ENCODE assay signal across 19 mouse cellular contexts in genomic region chr15:93961950-93962349, GRCm38 (mm10).
"Had no signal": no experiment of that assay in that cellular context is flagged by ENCODE, and none has a peak within 500 bp of the region (broad histone marks: within the 10 kb centered on the region; RNA-seq: fewer than 3 reads in every experiment).

No protein-coding gene starts in this region.

- H3K9me3 ChIP-seq: midbrain, embryonic 10.5 days; midbrain, embryonic 12.5 days; neural tube, embryonic 13.5 days; neural tube, embryonic 15.5 days had no signal

- H3K36me3 ChIP-seq: midbrain, embryonic 10.5 days; midbrain, embryonic 12.5 days; neural tube, embryonic 13.5 days; neural tube, embryonic 15.5 days had no signal

- H3K4me2 ChIP-seq: lung, embryonic 14.5 days; midbrain, embryonic 12.5 days; neural tube, embryonic 13.5 days; neural tube, embryonic 15.5 days had no signal

- H3K4me1 ChIP-seq: midbrain, embryonic 10.5 days; midbrain, embryonic 12.5 days; neural tube, embryonic 13.5 days; neural tube, embryonic 15.5 days had no signal

- ATAC-seq: midbrain, embryonic 16.5 days had no signal

- DNase-seq: lung, adult 18-20 months; lung, embryonic 14.5 days; lung, postnatal 10 days; midbrain, embryonic 14.5 days; retina, postnatal 1 day; right cerebral cortex, adult 18-20 months; right cerebral cortex, postnatal 25 days; right cerebral cortex, postnatal 4 days; spleen, adult 18-20 months; thymus, adult 18-20 months; thymus, postnatal 25 days had no signal

- H3K4me3 ChIP-seq: midbrain, embryonic 10.5 days; midbrain, embryonic 12.5 days; myocyte; neural tube, embryonic 13.5 days; neural tube, embryonic 15.5 days had no signal

- H3K9ac ChIP-seq: liver, embryonic 14.5 days; lung, embryonic 14.5 days; midbrain, embryonic 12.5 days; neural tube, embryonic 13.5 days; neural tube, embryonic 15.5 days had no signal

- H3K27me3 ChIP-seq: midbrain, embryonic 12.5 days; neural tube, embryonic 13.5 days; neural tube, embryonic 15.5 days had no signal

- H3K27ac ChIP-seq: liver, embryonic 14.5 days; macrophage; midbrain, embryonic 10.5 days; midbrain, embryonic 12.5 days; neural tube, embryonic 13.5 days; neural tube, embryonic 15.5 days had no signal
